Mouse (Mus musculus): ENCODE data around the gene Proca1.

DNA sequence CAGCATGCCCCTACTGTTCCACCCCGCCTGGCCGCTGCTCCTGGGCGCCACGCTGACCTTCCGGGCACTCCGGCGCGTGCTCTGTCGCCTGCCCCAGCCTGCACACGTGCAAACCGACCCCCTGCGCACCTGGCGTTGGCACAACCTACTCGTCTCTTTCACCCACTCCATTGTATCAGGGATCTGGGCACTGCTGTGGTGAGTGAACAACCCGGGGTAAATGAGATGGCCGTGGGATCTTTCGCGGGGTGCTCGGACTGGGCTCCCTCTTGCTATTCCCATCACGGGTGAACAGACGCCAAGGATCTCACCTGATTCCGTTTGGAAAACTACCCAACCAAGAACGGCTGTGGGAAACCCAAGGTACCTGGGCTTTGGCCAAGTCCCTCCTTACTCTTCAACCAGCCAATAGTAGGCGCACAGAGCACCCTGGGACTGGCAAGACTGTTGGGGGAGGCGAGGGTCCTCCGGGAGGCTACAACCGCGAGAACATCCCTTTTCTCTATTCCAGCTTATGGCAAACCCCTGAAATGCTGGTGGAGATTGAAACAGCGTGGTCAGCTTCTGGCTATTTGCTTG, 14.2 kb upstream of the Proca1 start:
- no peak for TF ChIP-seq CTCF (IDR thresholded peaks at IDR 0.05; ENCODE audit: low read depth, low read length)
- no peak for TF ChIP-seq POLR2A (IDR thresholded peaks at IDR 0.05; ENCODE audit: insufficient read depth, low read length)

All from ES-Bruce4 (cell line).